Mouse (Mus musculus) olfactory bulb, adult 2 months (tissue): ENCODE results near the gene Olfr1377.

Experiments
- CTCF ChIP-seq: fragments of 200-500 bp; IDR thresholded peaks from 2 replicates; pipeline ENCODE4 v1.5.1; 2012; ENCODE audit warnings: low read depth, mild to moderate bottlenecking, low read length, moderate library complexity; ENCODE audit not compliant: insufficient read depth
- POLR2A ChIP-seq: fragments of 200-500 bp; IDR thresholded peaks from 2 replicates; pipeline ENCODE4 v1.6.1; 2012; ENCODE audit warnings: mild to moderate bottlenecking, low read depth, low read length, moderate library complexity; ENCODE audit not compliant: insufficient read depth

DNA sequence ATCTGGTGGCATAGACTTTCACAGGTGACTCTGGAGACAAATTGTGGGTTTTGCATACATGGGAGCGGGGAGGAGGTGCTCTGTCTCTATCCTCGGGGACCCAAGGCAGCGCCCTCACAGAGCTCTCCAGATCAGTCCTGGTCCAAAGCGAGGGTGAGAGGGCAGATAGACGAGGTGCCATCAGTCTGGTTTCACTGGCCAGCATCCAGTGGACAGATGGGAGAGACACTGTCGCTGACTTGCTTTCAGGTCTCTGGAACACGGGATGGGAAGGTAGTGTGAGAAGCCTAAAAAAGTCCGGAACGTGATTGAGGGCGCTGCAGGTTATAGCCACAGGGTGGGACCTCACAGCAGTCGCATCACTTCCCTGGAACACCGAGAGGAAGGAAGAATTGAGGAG is 39.4 kb upstream of the Olfr1377 start:
- TF ChIP-seq CTCF (no peak), POLR2A (no peak)
